In genomic region chr2:84741841-84742450, GRCm38 (mm10) we compare ENCODE assay signal across 9 mouse cellular contexts. TPM values are rescaled to one million over a fixed set of nuclear protein-coding genes. Genes with fewer than 3 reads are reported as not detected.
DNase-seq lines count a peak whose midpoint lies in the region; ATAC-seq and TF ChIP-seq lines count a peak whose summit lies in the region.
"Had no signal": no experiment of that assay in that cellular context is flagged by ENCODE, and none has a peak within 500 bp of the region (broad histone marks: within the 10 kb centered on the region; RNA-seq: fewer than 3 reads in every experiment).

No protein-coding gene starts in this region.

- H3K36me3 ChIP-seq in heart, embryonic 10.5 days = peaks cover 25% of the 10 kb centered on the region
- no peaks in the 10 kb centered on the region for H3K36me3 ChIP-seq in hindbrain, embryonic 16.5 days (ENCODE audit: control insufficient read depth, insufficient read depth, low read length)
- H3K36me3 ChIP-seq: G1E had no signal

- H3K4me3 ChIP-seq in heart, embryonic 10.5 days = peak overlapping the region; percentile 92
- H3K4me3 ChIP-seq in cortical plate, adult 2 months (ENCODE audit: insufficient read depth, low read length) = peak overlapping the region; percentile 51; the same call in 1 of the 2 replicates
- H3K4me3 ChIP-seq in hindbrain, embryonic 16.5 days (ENCODE audit: low read length) = peak overlapping the region; percentile 92

- no peaks in the 10 kb centered on the region for H3K9me3 ChIP-seq in heart, embryonic 10.5 days
- H3K9me3 ChIP-seq in hindbrain, embryonic 16.5 days (ENCODE audit: control insufficient read depth, low read length) = no peaks in the 10 kb centered on the region
- H3K9me3 ChIP-seq: G1E had no signal

- H3K27ac ChIP-seq in heart, embryonic 10.5 days = peak overlapping the region; percentile 100
- no peak overlapping the region for H3K27ac ChIP-seq in cortical plate, adult 2 months (ENCODE audit: insufficient read depth, low read length)
- H3K27ac ChIP-seq in hindbrain, embryonic 16.5 days (ENCODE audit: low read depth, low read length) = peak overlapping the region; percentile 99

- H3K4me2 ChIP-seq in hindbrain, embryonic 16.5 days (ENCODE audit: low read length) = peak overlapping the region; percentile 92

- intact Hi-C loops in left cerebral cortex, postnatal 14 days (cut with DNase I) = loop anchor here (2.0 kb wide), 2 partner anchors 17 to 57 kb away; partner anchors contain the start of gene Ube2l6

- WGBS in heart, embryonic 10.5 days = 6% methylated on average over 5 of the region's 5 CpGs
- WGBS in hindbrain, embryonic 16.5 days = 0% methylated on average over 5 of the region's 5 CpGs

- no peak for TF ChIP-seq CTCF in cortical plate, adult 2 months (IDR thresholded peaks at IDR 0.05; ENCODE audit: extremely low read depth, insufficient read depth, low read length)

- no peaks in the 10 kb centered on the region for H3K27me3 ChIP-seq in heart, embryonic 10.5 days (ENCODE audit: insufficient read depth, poor library complexity, severe bottlenecking)
- no peaks in the 10 kb centered on the region for H3K27me3 ChIP-seq in hindbrain, embryonic 16.5 days (replicated peaks; ENCODE audit: control insufficient read depth, insufficient read depth, low read length)

- peak; percentile 0 for ATAC-seq in hindbrain, embryonic 16.5 days

- peaks cover 68% of the 10 kb centered on the region for H3K4me1 ChIP-seq in heart, embryonic 10.5 days
- peaks cover 2% of the 10 kb centered on the region; the same call in 1 of the 2 replicates for H3K4me1 ChIP-seq in cortical plate, adult 2 months (ENCODE audit: control insufficient read depth, insufficient read depth, low read length)
- H3K4me1 ChIP-seq in hindbrain, embryonic 16.5 days (ENCODE audit: control insufficient read depth, insufficient read depth, low read depth, low read length) = peaks cover 45% of the 10 kb centered on the region

- H3K9ac ChIP-seq in hindbrain, embryonic 16.5 days (ENCODE audit: low read depth, low read length) = peak overlapping the region; percentile 97

- DNase-seq in heart, embryonic 10.5 days (ENCODE audit: low spot score) = no peak
- DNase-seq in heart, adult 11 months = no peak
- DNase-seq in lung, postnatal 14 days = peak; percentile 31
- no peak for DNase-seq in right cerebral cortex, postnatal 14 days
- DNase-seq in c-Kit-positive CD71-positive TER-119-positive erythroid progenitor cells, embryonic 14.5 days (ENCODE audit: low spot score) = no peak
- no peak for DNase-seq in left cerebral cortex, postnatal 14 days (ENCODE audit: low spot score in 2 of 2)

- TF ChIP-seq POLR2A in cortical plate, adult 2 months (IDR thresholded peaks at IDR 0.05; ENCODE audit: extremely low read depth, insufficient read depth, low read length) = no peak

RNA-seq across cellular contexts. Expression of gene Gm19426, which starts 1.5 kb away (rescaled TPM):
- 6.9 and 7.3 TPM in 2 replicates for polyA plus RNA-seq in heart, embryonic 10.5 days (2016; fragmentation: Nextera tagmentation; extraction: Ambion mirVana)
- polyA plus RNA-seq in cortical plate, adult 2 months (2012; rRNA removed) = 1.4 and 2.0 TPM in 2 replicates
- polyA plus RNA-seq in hindbrain, embryonic 16.5 days (2015; fragmentation: Nextera tagmentation; extraction: Ambion mirVana) = 4.9 and 6.7 TPM in 2 replicates
- 1 to 10 TPM; 1.6 to 2.0 TPM for total RNA-seq in left cerebral cortex, postnatal 14 days (2021)
- total RNA-seq: G1E had no signal
- polyA plus RNA-seq: G1E had no signal

RNA-seq across cellular contexts. Expression of gene Ypel4, which starts 8.1 kb away (rescaled TPM):
- polyA plus RNA-seq in heart, embryonic 10.5 days (2016; fragmentation: Nextera tagmentation; extraction: Ambion mirVana) = 6.4 and 6.8 TPM in 2 replicates
- polyA plus RNA-seq in cortical plate, adult 2 months (2012; rRNA removed) = 129 and 156 TPM in 2 replicates
- polyA plus RNA-seq in hindbrain, embryonic 16.5 days (2015; fragmentation: Nextera tagmentation; extraction: Ambion mirVana) = 16.9 and 19.9 TPM in 2 replicates
- 10 to 100 TPM; 40.1 to 41.0 TPM for total RNA-seq in left cerebral cortex, postnatal 14 days (2021)

RNA-seq across cellular contexts. Expression of gene Clp1, which starts 14.8 kb away (rescaled TPM):
- 30.0 and 42.1 TPM in 2 replicates for polyA plus RNA-seq in heart, embryonic 10.5 days (2016; fragmentation: Nextera tagmentation; extraction: Ambion mirVana)
- 9.0 and 10.0 TPM in 2 replicates for polyA plus RNA-seq in cortical plate, adult 2 months (2012; rRNA removed)
- polyA plus RNA-seq in hindbrain, embryonic 16.5 days (2015; fragmentation: Nextera tagmentation; extraction: Ambion mirVana) = 18.7 and 20.5 TPM in 2 replicates
- total RNA-seq in left cerebral cortex, postnatal 14 days (2021) = 1 to 10 TPM; 7.5 to 8.3 TPM

RNA-seq across cellular contexts. Expression of gene Zdhhc5, which starts 27.0 kb away (rescaled TPM):
- 33.3 and 33.4 TPM in 2 replicates for polyA plus RNA-seq in heart, embryonic 10.5 days (2016; fragmentation: Nextera tagmentation; extraction: Ambion mirVana)
- 27.5 and 29.7 TPM in 2 replicates for polyA plus RNA-seq in cortical plate, adult 2 months (2012; rRNA removed)
- 15.2 and 18.2 TPM in 2 replicates for polyA plus RNA-seq in hindbrain, embryonic 16.5 days (2015; fragmentation: Nextera tagmentation; extraction: Ambion mirVana)
- 10 to 100 TPM; 41.6 to 42.9 TPM for total RNA-seq in left cerebral cortex, postnatal 14 days (2021)

RNA-seq across cellular contexts. Expression of gene Serping1, which starts 33.3 kb away (rescaled TPM):
- 22.0 and 28.5 TPM in 2 replicates for polyA plus RNA-seq in heart, embryonic 10.5 days (2016; fragmentation: Nextera tagmentation; extraction: Ambion mirVana)
- polyA plus RNA-seq in cortical plate, adult 2 months (2012; rRNA removed) = 11.2 and 13.6 TPM in 2 replicates
- polyA plus RNA-seq in hindbrain, embryonic 16.5 days (2015; fragmentation: Nextera tagmentation; extraction: Ambion mirVana) = 40.8 and 42.3 TPM in 2 replicates
- total RNA-seq in left cerebral cortex, postnatal 14 days (2021) = 1 to 10 TPM; 5.9 to 6.8 TPM
- total RNA-seq: G1E had no signal
- polyA plus RNA-seq: G1E had no signal
